Mouse (Mus musculus) G1E (cell line): ENCODE results near the gene Zfp385a. TPM values are rescaled to one million over a fixed set of nuclear protein-coding genes. Genes with fewer than 3 reads are reported as not detected.

Experiments used
- ATAC-seq: 2 replicates; pipeline ENCODE4 v1.8.0; 2016; ENCODE audit warnings: mild to moderate bottlenecking; ENCODE audit not compliant: insufficient number of reproducible peaks, poor library complexity, low FRiP score, severe bottlenecking; ENCODE audit errors: extremely low read depth
- DNase-seq: peaks from one replicate; pipeline ENCODE4 v3.0.0; 2012; ENCODE audit warnings: low spot score
- H3K27me3 ChIP-seq: 2 replicates; pipeline ENCODE4 v1.6.1; 2012; ENCODE audit warnings: mild to moderate bottlenecking, low read length, inconsistent platforms; ENCODE audit not compliant: insufficient read depth
- H3K36me3 ChIP-seq: replicated peaks from 2 replicates; pipeline ENCODE3; 2012; ENCODE audit warnings: mild to moderate bottlenecking, inconsistent platforms
- H3K4me1 ChIP-seq: 2 replicates; pipeline ENCODE4 v1.6.1; 2012; ENCODE audit warnings: low read depth, low read length, inconsistent platforms, mixed read lengths; ENCODE audit not compliant: insufficient read depth
- H3K4me3 ChIP-seq: 2 replicates; pipeline ENCODE4 v1.5.1; 2012; ENCODE audit warnings: low read depth, mild to moderate bottlenecking, inconsistent platforms, low read length, moderate library complexity, mixed read lengths
- H3K9me3 ChIP-seq: replicated peaks from 2 replicates; pipeline ENCODE4 v1.6.1; 2012; ENCODE audit warnings: inconsistent platforms
- CTCF ChIP-seq: IDR thresholded peaks from 2 replicates; pipeline ENCODE4 v1.5.1; 2012; ENCODE audit warnings: low read depth, low read length, inconsistent platforms, mixed read lengths
- GATA1 ChIP-seq: IDR thresholded peaks from 2 replicates; pipeline ENCODE4 v1.6.1; 2012; ENCODE audit warnings: borderline replicate concordance, low read length, inconsistent platforms, mixed read lengths
- GATA2 ChIP-seq: IDR thresholded peaks from 2 replicates; pipeline ENCODE4 v1.6.1; 2012; ENCODE audit warnings: low read depth, low read length, inconsistent platforms, borderline replicate concordance
- POLR2AphosphoS5 ChIP-seq: IDR thresholded peaks from 2 replicates; pipeline ENCODE4 v1.6.1; 2012; ENCODE audit warnings: low read depth, low read length, inconsistent platforms; ENCODE audit not compliant: insufficient replicate concordance
- TAL1 ChIP-seq: conservative IDR thresholded peaks from 2 replicates; pipeline ENCODE4 v1.6.1; 2012; ENCODE audit warnings: low read depth, low read length, inconsistent platforms, mixed read lengths
- polyA plus RNA-seq: library from polyadenylated mRNA; stranded (reverse); fragments of >175 nt; gene quantifications from 2 replicates; pipeline ENCODE4 v1.2.3, GENCODE M21; 2012
- total RNA-seq, 2 experiments: library from RNA; stranded (forward) in 1 of 2; stranded (reverse) in 1 of 2; fragments of 200-1000 nt in 1 of 2; fragments of >200 nt in 1 of 2; fragmentation: Nextera tagmentation in 1 of 2; gene quantifications; 2 replicates each; pipeline ENCODE4 v1.2.3; 2014 to 2017

Zfp385a gene
- total and polyA plus RNA-seq, 3 experiments = 2.0 to 483 (median 74.3) TPM

GRCm38 (mm10) chr15:103377752-103378664 is 38.1 kb upstream of the Zfp385a start:
- no peaks in the 10 kb centered on the region for H3K4me1 ChIP-seq
- ATAC-seq = no peak
- TF ChIP-seq GATA2 (no peak), TAL1 (no peak), CTCF (no peak), GATA1 (no peak), POLR2AphosphoS5 (no peak)
- H3K27me3 ChIP-seq = peaks cover 57% of the 10 kb centered on the region
- H3K36me3 ChIP-seq = no peaks in the 10 kb centered on the region
- no peaks in the 10 kb centered on the region for H3K9me3 ChIP-seq
- no peak for DNase-seq
- no peak overlapping the region for H3K4me3 ChIP-seq

GRCm38 (mm10) chr15:103376837-103377269 is 37.0 kb upstream of the Zfp385a start:
- TF ChIP-seq POLR2AphosphoS5 (no peak), GATA2 (no peak), GATA1 (no peak), CTCF (no peak), TAL1 (no peak)
- DNase-seq = no peak
- H3K9me3 ChIP-seq = no peaks in the 10 kb centered on the region
- no peaks in the 10 kb centered on the region for H3K4me1 ChIP-seq
- no peak for ATAC-seq
- H3K27me3 ChIP-seq = peaks cover 47% of the 10 kb centered on the region
- H3K4me3 ChIP-seq = no peak overlapping the region
- no peaks in the 10 kb centered on the region for H3K36me3 ChIP-seq

GRCm38 (mm10) chr15:103375112-103375800 is 35.4 kb upstream of the Zfp385a start:
- H3K4me3 ChIP-seq = no peak overlapping the region
- DNase-seq = no peak
- no peaks in the 10 kb centered on the region for H3K9me3 ChIP-seq
- no peaks in the 10 kb centered on the region for H3K4me1 ChIP-seq
- TF ChIP-seq GATA2 = no peak
- no peak for TF ChIP-seq GATA1
- TF ChIP-seq CTCF = no peak
- TF ChIP-seq POLR2AphosphoS5 = no peak
- TF ChIP-seq TAL1 = no peak
- no peak for ATAC-seq
- H3K36me3 ChIP-seq = no peaks in the 10 kb centered on the region
- H3K27me3 ChIP-seq = peaks cover 44% of the 10 kb centered on the region

- DNase-seq (no peak), ATAC-seq (no peak)
- H3K36me3 ChIP-seq = no peaks in the 10 kb centered on the region
- peaks cover 49% of the 10 kb centered on the region for H3K27me3 ChIP-seq
- H3K4me1 ChIP-seq = no peaks in the 10 kb centered on the region
- TF ChIP-seq TAL1 (no peak), CTCF (no peak), GATA1 (no peak), POLR2AphosphoS5 (no peak), GATA2 (no peak)
- no peaks in the 10 kb centered on the region for H3K9me3 ChIP-seq
- H3K4me3 ChIP-seq = no peak overlapping the region
Measured at GRCm38 (mm10) chr15:103372461-103372860, 32.6 kb upstream of the Zfp385a start.

- no peak for TF ChIP-seq TAL1
- TF ChIP-seq GATA2 = no peak
- TF ChIP-seq GATA1 = no peak
- TF ChIP-seq CTCF = no peak
- TF ChIP-seq POLR2AphosphoS5 = no peak
- Histone ChIP-seq H3K36me3 (no peaks in the 10 kb centered on the region), H3K4me1 (no peaks in the 10 kb centered on the region), H3K4me3 (no peak overlapping the region), H3K27me3 (peaks cover 49% of the 10 kb centered on the region), H3K9me3 (no peaks in the 10 kb centered on the region)
- DNase-seq (no peak), ATAC-seq (no peak)
Measured at GRCm38 (mm10) chr15:103371741-103372140, 31.8 kb upstream of the Zfp385a start.

- DNase-seq (no peak), ATAC-seq (no peak)
- Histone ChIP-seq H3K4me1 (no peaks in the 10 kb centered on the region), H3K36me3 (no peaks in the 10 kb centered on the region), H3K9me3 (no peaks in the 10 kb centered on the region), H3K27me3 (peaks cover 49% of the 10 kb centered on the region), H3K4me3 (no peak overlapping the region)
- TF ChIP-seq TAL1 (no peak), CTCF (no peak), POLR2AphosphoS5 (no peak), GATA2 (no peak), GATA1 (no peak)
Measured at GRCm38 (mm10) chr15:103371208-103371607, 31.3 kb upstream of the Zfp385a start.
